In the genomic region with DNA sequence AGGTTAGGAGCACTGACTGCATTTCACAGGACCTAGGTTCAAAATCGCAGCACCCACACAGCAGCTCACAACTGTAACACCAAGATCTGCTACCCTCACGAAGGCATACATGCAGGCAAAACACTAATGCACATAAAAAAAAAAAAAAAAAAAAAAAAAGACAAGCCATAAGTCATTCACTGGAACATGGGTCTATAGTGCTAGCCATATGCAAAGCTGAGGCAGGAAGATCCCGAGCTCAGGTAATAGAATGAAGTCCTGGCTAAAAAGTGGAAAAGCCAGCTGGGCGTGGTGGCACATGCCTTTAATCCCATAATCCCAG, we compare ENCODE assay signal across 16 mouse cellular contexts. TPM values are rescaled to one million over a fixed set of nuclear protein-coding genes. Genes with fewer than 3 reads are reported as not detected.
DNase-seq lines count a peak whose midpoint lies in the region; ATAC-seq and TF ChIP-seq lines count a peak whose summit lies in the region.
"Had no signal": no experiment of that assay in that cellular context is flagged by ENCODE, and none has a peak within 500 bp of the region (broad histone marks: within the 10 kb centered on the region; RNA-seq: fewer than 3 reads in every experiment).

No protein-coding gene starts in this region.

- H3K9me3 ChIP-seq in heart, embryonic 16.5 days (replicated peaks; ENCODE audit: control insufficient read depth, low read length): no peaks in the 10 kb centered on the region
- H3K9me3 ChIP-seq in neural tube, embryonic 12.5 days: peaks cover 9% of the 10 kb centered on the region; the same call in 1 of the 2 replicates
- H3K9me3 ChIP-seq in embryonic facial prominence, embryonic 12.5 days: peaks cover 6% of the 10 kb centered on the region; the same call in 1 of the 2 replicates
- no peaks in the 10 kb centered on the region for H3K9me3 ChIP-seq in liver, postnatal 0 days (ENCODE audit: low read length)

- peaks cover 16% of the 10 kb centered on the region for H3K36me3 ChIP-seq in heart, embryonic 16.5 days (ENCODE audit: control insufficient read depth, insufficient read depth)
- peaks cover 32% of the 10 kb centered on the region for H3K36me3 ChIP-seq in neural tube, embryonic 12.5 days
- H3K36me3 ChIP-seq in embryonic facial prominence, embryonic 12.5 days: peaks cover 47% of the 10 kb centered on the region
- peaks cover 15% of the 10 kb centered on the region for H3K36me3 ChIP-seq in liver, postnatal 0 days (replicated peaks; ENCODE audit: insufficient read depth, low read length)

- H3K4me3 ChIP-seq in heart, embryonic 16.5 days (ENCODE audit: low read length): no peak overlapping the region
- no peak overlapping the region for H3K4me3 ChIP-seq in neural tube, embryonic 12.5 days
- no peak overlapping the region for H3K4me3 ChIP-seq in embryonic facial prominence, embryonic 12.5 days
- no peak overlapping the region for H3K4me3 ChIP-seq in liver, postnatal 0 days (ENCODE audit: low read depth, low read length)

- no peak overlapping the region for H3K9ac ChIP-seq in heart, embryonic 16.5 days (ENCODE audit: low read length)
- H3K9ac ChIP-seq in neural tube, embryonic 12.5 days: no peak overlapping the region
- peak overlapping the region; percentile 25; the same call in 1 of the 2 replicates for H3K9ac ChIP-seq in embryonic facial prominence, embryonic 12.5 days
- H3K9ac ChIP-seq in liver, postnatal 0 days (replicated peaks): peak overlapping the region; percentile 83

- DNase-seq in heart, adult 18-20 months: no peak
- no peak for DNase-seq in neural tube, embryonic 10.5 days (ENCODE audit: extremely low spot score, low spot score)
- no peak for DNase-seq in liver, postnatal 0 days
- DNase-seq in c-Kit-positive CD71-positive TER-119-positive erythroid progenitor cells, embryonic 14.5 days (ENCODE audit: low spot score): no peak
- no peak for DNase-seq in right cerebral cortex, postnatal 25 days
- DNase-seq: cerebellum, postnatal 25 days; right cerebral cortex, postnatal 14 days had no signal

- H3K27me3 ChIP-seq in heart, embryonic 16.5 days (ENCODE audit: control insufficient read depth, insufficient read depth, low read length): no peaks in the 10 kb centered on the region
- no peaks in the 10 kb centered on the region for H3K27me3 ChIP-seq in neural tube, embryonic 12.5 days (replicated peaks)
- no peaks in the 10 kb centered on the region for H3K27me3 ChIP-seq in embryonic facial prominence, embryonic 12.5 days
- no peaks in the 10 kb centered on the region for H3K27me3 ChIP-seq in liver, postnatal 0 days (ENCODE audit: insufficient read depth, low read length)

- H3K27ac ChIP-seq in heart, embryonic 16.5 days (ENCODE audit: low read length): peak overlapping the region; percentile 84
- H3K27ac ChIP-seq in neural tube, embryonic 12.5 days: no peak overlapping the region
- H3K27ac ChIP-seq in embryonic facial prominence, embryonic 12.5 days: 0 out of 2 replicates have a peak overlapping the region, but pooled peaks have one; percentile 30
- H3K27ac ChIP-seq in liver, postnatal 0 days (ENCODE audit: low read depth): peak overlapping the region; percentile 98

- 69% methylated on average over 4 of the region's 4 CpGs for WGBS in heart, embryonic 16.5 days
- WGBS in neural tube, embryonic 12.5 days: 87% methylated on average over 4 of the region's 4 CpGs
- 75% methylated on average over 4 of the region's 4 CpGs for whole genome bisulfite sequencing in embryonic facial prominence, embryonic 12.5 days
- WGBS in liver, postnatal 0 days (ENCODE audit: insufficient replicate concordance): 47% methylated on average over 4 of the region's 4 CpGs

- ATAC-seq in heart, embryonic 16.5 days (replicated peaks; ENCODE audit: extremely low read depth, insufficient read depth, low FRiP score): no peak
- ATAC-seq in neural tube, embryonic 12.5 days (ENCODE audit: low FRiP score, low read depth): no peak
- ATAC-seq in embryonic facial prominence, embryonic 12.5 days (ENCODE audit: insufficient number of reproducible peaks, insufficient read depth, low FRiP score, low TSS enrichment): no peak
- ATAC-seq in liver, postnatal 0 days: no peak
- ATAC-seq: inflammation-experienced regulatory T-cells, adult 6 months had no signal

- TF ChIP-seq CTCF in liver, postnatal 0 days (IDR thresholded peaks at IDR 0.05; ENCODE audit: low read depth): no peak

- no peak for TF ChIP-seq EP300 in liver, postnatal 0 days (IDR thresholded peaks at IDR 0.05; ENCODE audit: low read depth)

- no peak overlapping the region for H3K4me2 ChIP-seq in heart, embryonic 16.5 days (ENCODE audit: low read depth, low read length)
- H3K4me2 ChIP-seq in neural tube, embryonic 12.5 days (replicated peaks): 0 out of 2 replicates have a peak overlapping the region, but pooled peaks have one; percentile 63
- H3K4me2 ChIP-seq in embryonic facial prominence, embryonic 12.5 days (replicated peaks): no peak overlapping the region
- H3K4me2 ChIP-seq in liver, postnatal 0 days (ENCODE audit: low read depth, low read length): peak overlapping the region; percentile 68

- peaks cover 33% of the 10 kb centered on the region for H3K4me1 ChIP-seq in heart, embryonic 16.5 days (ENCODE audit: control insufficient read depth, insufficient read depth, low read length)
- H3K4me1 ChIP-seq in neural tube, embryonic 12.5 days: peaks cover 13% of the 10 kb centered on the region
- peaks cover 17% of the 10 kb centered on the region for H3K4me1 ChIP-seq in embryonic facial prominence, embryonic 12.5 days
- peaks cover 56% of the 10 kb centered on the region for H3K4me1 ChIP-seq in liver, postnatal 0 days (ENCODE audit: insufficient read depth)

RNA-seq across cellular contexts. Expression of gene Apoe, which starts 0.8 kb away (rescaled TPM):
- 588 and 662 TPM in 2 replicates for polyA plus RNA-seq in heart, embryonic 16.5 days (2015; fragmentation: Nextera tagmentation; extraction: Ambion mirVana)
- 100 to 1,000 TPM; 270 to 319 TPM for total RNA-seq in heart, adult 18-20 months (2021)
- polyA plus RNA-seq in neural tube, embryonic 12.5 days (2016; fragmentation: Nextera tagmentation; extraction: Ambion mirVana): 204 and 207 TPM in 2 replicates
- polyA plus RNA-seq in embryonic facial prominence, embryonic 12.5 days (2016; fragmentation: Nextera tagmentation; extraction: Ambion mirVana): 200 and 220 TPM in 2 replicates
- 20,006 and 20,209 TPM in 2 replicates for polyA plus RNA-seq in liver, postnatal 0 days (2015; fragmentation: Nextera tagmentation; extraction: Ambion mirVana)

RNA-seq across cellular contexts. Expression of gene Apoc1, which starts 7.3 kb away (rescaled TPM):
- 8.9 and 9.2 TPM in 2 replicates for polyA plus RNA-seq in heart, embryonic 16.5 days (2015; fragmentation: Nextera tagmentation; extraction: Ambion mirVana)
- total RNA-seq in heart, adult 18-20 months (2021): 10 to 100 TPM in 1 of 2 experiments, under 1 TPM in 1; 0.57 to 19.5 TPM
- 4.9 and 7.2 TPM in 2 replicates for polyA plus RNA-seq in neural tube, embryonic 12.5 days (2016; fragmentation: Nextera tagmentation; extraction: Ambion mirVana)
- 6.1 and 6.4 TPM in 2 replicates for polyA plus RNA-seq in embryonic facial prominence, embryonic 12.5 days (2016; fragmentation: Nextera tagmentation; extraction: Ambion mirVana)
- polyA plus RNA-seq in liver, postnatal 0 days (2015; fragmentation: Nextera tagmentation; extraction: Ambion mirVana): 5,234 and 5,457 TPM in 2 replicates

RNA-seq across cellular contexts. Expression of gene Tomm40, which starts 15.4 kb away (rescaled TPM):
- 146 and 158 TPM in 2 replicates for polyA plus RNA-seq in heart, embryonic 16.5 days (2015; fragmentation: Nextera tagmentation; extraction: Ambion mirVana)
- 100 to 1,000 TPM in 1 of 2 experiments, 10 to 100 TPM in 1; 98.9 to 110 TPM for total RNA-seq in heart, adult 18-20 months (2021)
- polyA plus RNA-seq in neural tube, embryonic 12.5 days (2016; fragmentation: Nextera tagmentation; extraction: Ambion mirVana): 159 and 165 TPM in 2 replicates
- 163 and 174 TPM in 2 replicates for polyA plus RNA-seq in embryonic facial prominence, embryonic 12.5 days (2016; fragmentation: Nextera tagmentation; extraction: Ambion mirVana)
- polyA plus RNA-seq in liver, postnatal 0 days (2015; fragmentation: Nextera tagmentation; extraction: Ambion mirVana): 81.5 and 83.6 TPM in 2 replicates

RNA-seq across cellular contexts. Expression of gene Apoc4, which starts 18.5 kb away (rescaled TPM):
- 0.22 and 0.37 TPM in 2 replicates for polyA plus RNA-seq in heart, embryonic 16.5 days (2015; fragmentation: Nextera tagmentation; extraction: Ambion mirVana)
- total RNA-seq in heart, adult 18-20 months (2021): not detected
- not detected in 2 replicates for polyA plus RNA-seq in neural tube, embryonic 12.5 days (2016; fragmentation: Nextera tagmentation; extraction: Ambion mirVana)
- polyA plus RNA-seq in embryonic facial prominence, embryonic 12.5 days (2016; fragmentation: Nextera tagmentation; extraction: Ambion mirVana): not detected in 2 replicates
- polyA plus RNA-seq in liver, postnatal 0 days (2015; fragmentation: Nextera tagmentation; extraction: Ambion mirVana): 2,808 and 2,914 TPM in 2 replicates
- total RNA-seq: layer of hippocampus, postnatal 10 days had no signal
- polyA plus RNA-seq: brain, embryonic 14.5 days; neural tube, embryonic 11.5 days had no signal

RNA-seq across cellular contexts. Expression of gene Gm44805, which starts 18.6 kb away (rescaled TPM):
- polyA plus RNA-seq in heart, embryonic 16.5 days (2015; fragmentation: Nextera tagmentation; extraction: Ambion mirVana): 0.38 TPM in 1 of 2 replicates, not detected in the other
- not detected for total RNA-seq in heart, adult 18-20 months (2021)
- polyA plus RNA-seq in neural tube, embryonic 12.5 days (2016; fragmentation: Nextera tagmentation; extraction: Ambion mirVana): not detected in 2 replicates
- polyA plus RNA-seq in embryonic facial prominence, embryonic 12.5 days (2016; fragmentation: Nextera tagmentation; extraction: Ambion mirVana): not detected in 2 replicates
- 187 and 234 TPM in 2 replicates for polyA plus RNA-seq in liver, postnatal 0 days (2015; fragmentation: Nextera tagmentation; extraction: Ambion mirVana)
- total RNA-seq: layer of hippocampus, postnatal 10 days; megakaryocyte, adult 5-6 weeks had no signal
- polyA plus RNA-seq: brain, embryonic 14.5 days; inflammation-experienced regulatory T-cells, adult 6 months; limb, embryonic 14.5 days; neural tube, embryonic 11.5 days had no signal

Comparison
In these comparisons a context has a peak if more than half of its experiments do, and no peak if none do; other contexts are left out.
1. H3K4me2 ChIP-seq: peak in neural tube, embryonic 12.5 days (single experiment) and liver, postnatal 0 days (single experiment); none in heart, embryonic 16.5 days (single experiment) and embryonic facial prominence, embryonic 12.5 days (single experiment).
2. H3K9ac ChIP-seq: peak in embryonic facial prominence, embryonic 12.5 days (single experiment) and liver, postnatal 0 days (single experiment); none in heart, embryonic 16.5 days (single experiment) and neural tube, embryonic 12.5 days (single experiment).
3. RNA of gene Apoe, which starts 0.8 kb away (polyA plus RNA-seq): 20,006 to 20,209 TPM in liver, postnatal 0 days; 588 to 662 TPM in heart, embryonic 16.5 days, 200 to 220 TPM in embryonic facial prominence, embryonic 12.5 days and 204 to 207 TPM in neural tube, embryonic 12.5 days; every median in the first group is over 10 times any median in the second.
4. RNA of gene Apoc1, which starts 7.3 kb away (polyA plus RNA-seq): 5,234 to 5,457 TPM in liver, postnatal 0 days; 8.9 to 9.2 TPM in heart, embryonic 16.5 days, 6.1 to 6.4 TPM in embryonic facial prominence, embryonic 12.5 days and 4.9 to 7.2 TPM in neural tube, embryonic 12.5 days; every median in the first group is over 100 times any median in the second.